Mouse (Mus musculus): ENCODE measurements at regions not wholly inside any gene's neighbourhood (a gene's known extent, or its start where the extent isn't known, plus 50 kb on each side); places are given as distances from the start of the nearest gene placed in this dataset.

- TF ChIP-seq CTCF (IDR thresholded peaks at IDR 0.05; ENCODE audit: low read depth) (no peak), EP300 (optimal IDR thresholded peaks at IDR 0.05) (no peak)
- H3K4me3 ChIP-seq (ENCODE audit: low read depth, low read length) = no peak overlapping the region
- no peak for ATAC-seq (ENCODE audit: low FRiP score, low TSS enrichment)
- H3K4me1 ChIP-seq (replicated peaks; ENCODE audit: control insufficient read depth, insufficient read depth) = no peaks in the 10 kb centered on the region
- DNase-seq (ENCODE audit: low spot score) = no peak
- no peaks in the 10 kb centered on the region for H3K36me3 ChIP-seq (ENCODE audit: control insufficient read depth, insufficient read depth, low read length)
- no peak overlapping the region for H3K9ac ChIP-seq (ENCODE audit: low read length)
- no peaks in the 10 kb centered on the region for H3K27me3 ChIP-seq (ENCODE audit: control insufficient read depth, insufficient read depth, low read length)
- H3K4me2 ChIP-seq (replicated peaks; ENCODE audit: low read depth) = no peak overlapping the region
- no peaks in the 10 kb centered on the region for H3K9me3 ChIP-seq (ENCODE audit: control insufficient read depth, low read length)
- no peak overlapping the region for H3K27ac ChIP-seq (replicated peaks)
- 50% methylated on average over 3 of the region's 3 CpGs for WGBS
Measured at GRCm38 (mm10) chr4:64228341-64228740, 181.5 kb upstream of the Tnc start.

DNA sequence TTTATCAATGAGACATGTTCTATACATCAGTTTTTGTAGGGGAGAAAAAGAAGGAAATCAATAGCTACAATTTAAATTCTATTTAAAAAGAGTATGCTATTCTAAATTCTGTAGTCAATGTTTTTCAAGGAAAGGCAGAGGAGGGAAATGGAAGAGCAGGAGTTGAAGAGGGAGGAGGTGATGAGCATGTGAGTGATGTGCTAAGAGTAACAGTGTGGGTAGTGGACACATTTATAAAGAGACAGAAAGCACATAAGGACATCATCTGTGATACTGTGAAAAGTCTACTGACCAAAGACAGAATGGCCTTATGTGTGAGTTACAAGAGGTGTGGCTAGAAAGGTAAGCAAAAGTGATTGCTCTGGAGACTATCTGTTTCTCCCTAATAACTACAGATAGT, 179.8 kb upstream of the Tnc start:
- H3K4me1 ChIP-seq (replicated peaks; ENCODE audit: control insufficient read depth, insufficient read depth) = no peaks in the 10 kb centered on the region
- H3K36me3 ChIP-seq (ENCODE audit: control insufficient read depth, insufficient read depth, low read length) = no peaks in the 10 kb centered on the region
- ATAC-seq (ENCODE audit: low FRiP score, low TSS enrichment) (no peak), DNase-seq (ENCODE audit: low spot score) (no peak)
- no peak overlapping the region for H3K4me2 ChIP-seq (replicated peaks; ENCODE audit: low read depth)
- TF ChIP-seq CTCF (IDR thresholded peaks at IDR 0.05; ENCODE audit: low read depth) (no peak), EP300 (optimal IDR thresholded peaks at IDR 0.05) (no peak)
- no peaks in the 10 kb centered on the region for H3K27me3 ChIP-seq (ENCODE audit: control insufficient read depth, insufficient read depth, low read length)
- no peaks in the 10 kb centered on the region for H3K9me3 ChIP-seq (ENCODE audit: control insufficient read depth, low read length)
- H3K4me3 ChIP-seq (ENCODE audit: low read depth, low read length) = no peak overlapping the region
- H3K27ac ChIP-seq (replicated peaks) = no peak overlapping the region
- H3K9ac ChIP-seq (ENCODE audit: low read length) = no peak overlapping the region

GRCm38 (mm10) chr4:64224918-64225317, 178.1 kb upstream of the Tnc start:
- H3K4me3 ChIP-seq (ENCODE audit: low read depth, low read length) = no peak overlapping the region
- H3K9ac ChIP-seq (ENCODE audit: low read length) = no peak overlapping the region
- DNase-seq (ENCODE audit: low spot score) (no peak), ATAC-seq (ENCODE audit: low FRiP score, low TSS enrichment) (no peak)
- H3K4me1 ChIP-seq (replicated peaks; ENCODE audit: control insufficient read depth, insufficient read depth) = no peaks in the 10 kb centered on the region
- no peak overlapping the region for H3K4me2 ChIP-seq (replicated peaks; ENCODE audit: low read depth)
- WGBS = 89% methylated on average over 5 of the region's 5 CpGs
- no peaks in the 10 kb centered on the region for H3K27me3 ChIP-seq (ENCODE audit: control insufficient read depth, insufficient read depth, low read length)
- TF ChIP-seq EP300 (optimal IDR thresholded peaks at IDR 0.05) = no peak
- no peaks in the 10 kb centered on the region for H3K36me3 ChIP-seq (ENCODE audit: control insufficient read depth, insufficient read depth, low read length)
- H3K27ac ChIP-seq (replicated peaks) = no peak overlapping the region
- H3K9me3 ChIP-seq (ENCODE audit: control insufficient read depth, low read length) = no peaks in the 10 kb centered on the region

GRCm38 (mm10) chr4:64219802-64220201, 173.0 kb upstream of the Tnc start:
- no peak for ATAC-seq (ENCODE audit: low FRiP score, low TSS enrichment)
- no peak overlapping the region for H3K27ac ChIP-seq (replicated peaks)

GRCm38 (mm10) chr4:64207118-64207868, 160.5 kb upstream of the Tnc start:
- Histone ChIP-seq H3K27ac (replicated peaks) (no peak overlapping the region), H3K4me3 (ENCODE audit: low read depth, low read length) (no peak overlapping the region), H3K4me2 (replicated peaks; ENCODE audit: low read depth) (no peak overlapping the region), H3K27me3 (ENCODE audit: control insufficient read depth, insufficient read depth, low read length) (no peaks in the 10 kb centered on the region), H3K4me1 (replicated peaks; ENCODE audit: control insufficient read depth, insufficient read depth) (no peaks in the 10 kb centered on the region), H3K36me3 (ENCODE audit: control insufficient read depth, insufficient read depth, low read length) (no peaks in the 10 kb centered on the region), H3K9ac (ENCODE audit: low read length) (no peak overlapping the region), H3K9me3 (ENCODE audit: control insufficient read depth, low read length) (no peaks in the 10 kb centered on the region)
- DNase-seq (ENCODE audit: low spot score) (no peak), ATAC-seq (ENCODE audit: low FRiP score, low TSS enrichment) (no peak)
- TF ChIP-seq CTCF (IDR thresholded peaks at IDR 0.05; ENCODE audit: low read depth) = no peak
- no peak for TF ChIP-seq EP300 (optimal IDR thresholded peaks at IDR 0.05)
- WGBS = 62% methylated on average over 8 of the region's 8 CpGs

More at GRCm38 (mm10) chr4:64219802-64220201, 173.0 kb upstream of the Tnc start:
- no peak for TF ChIP-seq CTCF (IDR thresholded peaks at IDR 0.05; ENCODE audit: low read depth)
- TF ChIP-seq EP300 (optimal IDR thresholded peaks at IDR 0.05) = no peak
- H3K9ac ChIP-seq (ENCODE audit: low read length) = no peak overlapping the region
- H3K4me3 ChIP-seq (ENCODE audit: low read depth, low read length) = no peak overlapping the region
- no peaks in the 10 kb centered on the region for H3K27me3 ChIP-seq (ENCODE audit: control insufficient read depth, insufficient read depth, low read length)
- no peak for DNase-seq (ENCODE audit: low spot score)
- no peaks in the 10 kb centered on the region for H3K36me3 ChIP-seq (ENCODE audit: control insufficient read depth, insufficient read depth, low read length)
- H3K9me3 ChIP-seq (ENCODE audit: control insufficient read depth, low read length) = no peaks in the 10 kb centered on the region
- WGBS = 64% methylated on average over 2 of the region's 2 CpGs
- no peaks in the 10 kb centered on the region for H3K4me1 ChIP-seq (replicated peaks; ENCODE audit: control insufficient read depth, insufficient read depth)
- no peak overlapping the region for H3K4me2 ChIP-seq (replicated peaks; ENCODE audit: low read depth)

- no peak overlapping the region for H3K9ac ChIP-seq (ENCODE audit: low read length)
- 74% methylated on average over 3 of the region's 3 CpGs for WGBS
- no peaks in the 10 kb centered on the region for H3K4me1 ChIP-seq (replicated peaks; ENCODE audit: control insufficient read depth, insufficient read depth)
- H3K27me3 ChIP-seq (ENCODE audit: control insufficient read depth, insufficient read depth, low read length) = no peaks in the 10 kb centered on the region
- ATAC-seq (ENCODE audit: low FRiP score, low TSS enrichment) (no peak), DNase-seq (ENCODE audit: low spot score) (no peak)
- H3K9me3 ChIP-seq (ENCODE audit: control insufficient read depth, low read length) = no peaks in the 10 kb centered on the region
- H3K27ac ChIP-seq (replicated peaks) = no peak overlapping the region
- H3K36me3 ChIP-seq (ENCODE audit: control insufficient read depth, insufficient read depth, low read length) = no peaks in the 10 kb centered on the region
- H3K4me2 ChIP-seq (replicated peaks; ENCODE audit: low read depth) = no peak overlapping the region
- no peak overlapping the region for H3K4me3 ChIP-seq (ENCODE audit: low read depth, low read length)
- TF ChIP-seq CTCF (IDR thresholded peaks at IDR 0.05; ENCODE audit: low read depth) (no peak), EP300 (optimal IDR thresholded peaks at IDR 0.05) (no peak)
Measured at GRCm38 (mm10) chr4:64200808-64201190, 154.0 kb upstream of the Tnc start.
